Mouse (Mus musculus): Measurements from ENCODE around the gene Cldnd1.

Gene Cldnd1

GRCm38 (mm10) chr16:58727477-58728131 lies at the start of gene Cldnd1:
Gene Cldnd1 (plus strand): TSS chr16:58727910.
- peak; percentile 93 to 94 for DNase-seq (ENCODE audit: low spot score in 2 of 2)

- DNase-seq (ENCODE audit: low spot score in 2 of 2) = no peak
Measured at GRCm38 (mm10) chr16:58678660-58679059, 49.0 kb upstream of the Cldnd1 start.

DNA sequence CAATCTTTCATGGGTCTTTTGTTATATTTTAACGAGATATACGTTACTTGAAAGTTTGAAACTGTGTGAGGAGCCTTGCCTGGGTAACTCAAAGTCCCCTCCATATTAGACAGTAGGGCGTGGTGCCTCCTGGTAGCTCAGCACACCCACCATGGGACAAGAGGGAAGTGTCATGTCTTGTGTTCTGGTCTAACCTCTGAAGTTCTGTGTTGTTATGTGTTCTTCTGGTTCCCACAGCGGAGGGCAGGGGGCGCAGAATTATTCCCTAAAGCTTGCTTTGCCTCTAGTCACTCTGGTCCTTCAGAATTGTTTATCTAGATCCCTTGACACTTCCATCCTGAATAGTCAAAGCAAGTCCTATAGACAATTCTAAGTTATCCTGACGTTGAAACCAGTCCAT lies 45.7 kb upstream of the Cldnd1 start:
- DNase-seq (ENCODE audit: low spot score in 2 of 2) = no peak

GRCm38 (mm10) chr16:58682870-58683269 lies 44.8 kb upstream of the Cldnd1 start:
- no peak for DNase-seq (ENCODE audit: low spot score in 2 of 2)

DNA sequence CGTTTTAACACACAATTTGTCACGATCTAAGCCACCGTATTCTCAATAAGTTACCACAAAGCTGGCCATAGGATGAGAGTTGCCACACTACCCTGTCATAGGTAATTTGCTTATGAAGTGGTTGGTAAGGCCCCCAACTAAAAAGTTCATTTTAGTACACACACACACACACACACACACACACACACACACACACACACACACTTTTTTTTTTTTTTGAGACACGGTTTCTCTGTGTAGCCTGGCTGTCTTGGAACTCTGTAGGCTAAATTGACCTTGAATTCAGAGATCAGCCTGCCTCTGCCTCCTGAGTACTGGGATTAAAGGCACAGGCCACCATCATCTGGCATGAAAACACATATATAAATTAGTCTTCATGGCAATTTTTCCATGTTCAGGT lies 43.8 kb upstream of the Cldnd1 start:
- no peak for DNase-seq (ENCODE audit: low spot score in 2 of 2)

DNA sequence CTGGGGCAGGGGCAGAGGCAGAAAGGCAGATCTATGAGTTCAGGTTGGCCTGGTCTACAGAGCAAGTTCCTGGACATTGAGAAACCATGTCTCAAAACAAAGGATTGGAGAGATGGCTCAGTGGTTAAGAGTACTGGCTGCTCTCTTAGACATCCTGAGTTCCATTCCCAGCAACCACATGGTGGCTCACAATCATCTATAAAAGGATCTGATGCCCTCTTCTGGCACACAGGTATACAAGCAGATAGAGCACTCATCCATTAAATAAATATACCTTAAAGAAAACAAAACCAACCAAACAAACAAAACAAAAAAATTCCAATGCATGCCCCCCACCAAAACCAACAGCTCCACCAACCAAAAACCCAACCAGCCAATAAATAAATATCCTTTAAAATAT lies 43.2 kb upstream of the Cldnd1 start:
- DNase-seq (ENCODE audit: low spot score in 2 of 2) = no peak

DNA sequence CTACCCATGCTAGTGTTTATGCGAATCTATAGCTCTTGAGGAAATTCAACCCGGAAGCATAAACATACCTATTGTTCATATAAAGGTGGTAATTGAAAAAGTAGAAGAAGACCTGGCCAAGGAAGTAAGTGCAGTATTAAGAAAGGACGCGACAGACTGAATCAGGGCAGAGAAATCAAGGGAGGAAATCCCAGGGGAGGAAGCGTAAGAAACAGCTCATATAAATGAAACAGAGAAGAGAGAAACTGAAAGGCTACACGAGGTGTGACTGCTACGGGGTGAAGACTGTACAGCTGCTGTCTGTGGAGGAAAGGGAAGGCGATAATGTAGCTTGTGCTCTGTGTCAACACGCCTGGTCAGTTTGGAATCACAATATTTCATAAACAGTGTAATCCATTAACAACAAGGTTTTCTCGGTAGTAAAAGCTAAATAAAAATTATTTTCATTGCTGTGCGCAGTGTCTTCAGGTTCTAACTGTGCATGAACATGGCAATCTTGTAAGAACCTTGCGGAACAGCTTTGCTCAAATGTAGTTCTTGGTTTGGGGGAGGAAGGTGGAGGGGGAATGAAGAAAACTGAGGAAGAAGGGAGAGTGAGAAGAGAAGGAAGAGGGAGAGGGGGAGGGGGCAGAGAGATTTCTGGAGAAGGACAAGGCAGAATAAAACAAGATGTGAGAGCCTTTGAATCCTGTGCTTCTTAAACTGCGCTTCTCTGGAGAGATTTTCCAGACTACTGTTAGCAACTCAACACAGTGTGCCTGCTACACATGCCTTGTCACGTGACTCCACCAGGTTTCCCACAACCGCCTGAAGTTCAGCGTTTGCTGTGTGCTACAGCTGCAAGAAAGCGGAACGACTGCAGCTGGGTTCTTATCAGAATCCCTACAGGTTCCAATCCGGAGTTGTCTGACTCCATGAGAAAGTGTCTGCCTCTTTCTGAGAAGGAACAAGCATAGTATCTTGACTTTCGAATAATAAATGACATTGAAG lies 41.9 kb upstream of the Cldnd1 start:
- DNase-seq (ENCODE audit: low spot score in 2 of 2) = no peak

GRCm38 (mm10) chr16:58688534-58688933 lies 39.2 kb upstream of the Cldnd1 start:
- no peak for DNase-seq (ENCODE audit: low spot score in 2 of 2)

DNA sequence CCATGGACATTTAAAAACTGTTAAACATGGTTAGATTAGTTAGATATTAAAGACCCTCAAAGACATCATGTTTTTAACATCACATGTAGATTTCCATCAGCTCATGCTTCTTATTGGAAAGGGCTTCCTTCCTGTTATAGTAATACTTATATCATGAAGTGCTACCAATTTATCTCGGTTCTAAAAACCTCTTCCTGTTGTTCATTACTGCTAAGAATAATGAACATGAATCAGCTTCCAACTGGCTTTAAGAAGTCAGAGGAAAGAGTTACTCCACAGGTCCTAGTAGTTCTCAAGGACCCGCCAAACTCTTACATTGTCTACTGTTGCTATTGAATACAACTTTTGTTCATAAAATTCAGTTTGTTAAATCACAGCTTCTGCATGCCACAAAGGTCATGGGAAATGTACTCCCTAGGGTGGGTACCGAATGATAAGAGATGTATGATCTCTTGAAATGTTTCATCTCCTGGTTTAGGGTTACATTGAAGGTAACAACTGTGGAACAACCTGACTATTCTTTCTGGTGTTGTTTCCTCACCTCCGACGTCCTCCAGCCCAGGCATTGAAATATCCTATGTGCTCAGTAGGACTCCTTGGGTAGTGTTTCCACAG lies 38.0 kb upstream of the Cldnd1 start:
- no peak for DNase-seq (ENCODE audit: low spot score in 2 of 2)

DNA sequence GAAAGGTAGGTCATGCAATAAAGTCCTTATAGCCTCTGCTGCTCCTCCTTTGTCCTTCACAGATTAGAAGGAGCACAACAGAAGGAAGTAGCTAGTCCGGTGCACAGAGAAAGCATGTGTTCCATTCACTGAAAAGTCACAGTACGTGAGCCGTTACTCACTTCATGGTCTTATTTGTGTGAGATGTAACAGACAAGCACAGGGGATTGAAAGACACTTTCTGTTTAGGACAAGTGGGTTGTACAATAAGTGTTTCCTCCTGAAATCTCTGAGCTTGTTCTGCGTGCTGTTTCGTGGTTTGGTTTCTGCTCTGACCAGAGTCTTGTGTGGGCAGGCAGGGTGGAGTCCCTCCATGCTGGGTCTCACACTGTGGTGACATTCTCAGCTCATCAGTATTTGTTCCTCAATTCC lies 37.4 kb upstream of the Cldnd1 start:
- DNase-seq (ENCODE audit: low spot score in 2 of 2) = peak; percentile 35 to 41

DNA sequence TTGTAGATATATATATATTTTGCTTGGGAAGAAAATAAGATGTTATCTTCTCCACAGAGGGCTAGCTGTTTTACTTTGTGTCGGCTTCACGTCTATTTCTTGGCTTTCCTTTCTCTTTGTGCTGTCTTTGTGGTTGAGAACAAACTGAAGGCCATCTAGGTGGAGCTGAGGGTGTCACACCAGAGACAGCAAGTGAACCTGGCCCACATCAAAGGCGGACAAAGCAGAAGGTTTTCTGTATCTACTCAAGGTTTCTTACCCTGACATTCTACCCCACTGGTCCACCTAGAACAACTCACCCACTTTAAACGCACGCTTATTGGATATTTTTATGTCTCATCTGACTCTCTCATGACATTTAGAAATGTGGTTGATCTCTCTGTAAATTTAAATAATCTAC lies 33.6 kb upstream of the Cldnd1 start:
- DNase-seq (ENCODE audit: low spot score in 2 of 2) = peak; percentile 33 to 51

DNA sequence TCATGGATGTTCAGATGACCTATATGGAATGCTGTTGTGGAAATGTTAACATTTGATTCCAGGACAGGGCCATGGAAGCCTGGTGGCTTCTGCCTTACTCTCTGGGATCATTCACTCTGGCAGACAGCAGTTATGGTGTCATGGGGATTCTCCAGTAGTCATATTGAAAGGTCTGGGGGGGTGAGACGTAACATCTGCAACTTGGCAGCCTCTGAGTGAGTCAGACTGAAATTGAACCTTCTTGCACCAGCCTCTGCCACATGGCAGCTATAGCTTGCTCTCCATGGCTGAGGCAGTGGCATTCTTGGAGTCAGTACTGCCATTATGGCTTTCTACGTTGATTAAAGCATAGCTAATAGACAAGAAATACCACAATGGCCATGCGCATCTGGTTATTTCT lies 30.9 kb upstream of the Cldnd1 start:
- DNase-seq (ENCODE audit: low spot score in 2 of 2) = no peak

DNA sequence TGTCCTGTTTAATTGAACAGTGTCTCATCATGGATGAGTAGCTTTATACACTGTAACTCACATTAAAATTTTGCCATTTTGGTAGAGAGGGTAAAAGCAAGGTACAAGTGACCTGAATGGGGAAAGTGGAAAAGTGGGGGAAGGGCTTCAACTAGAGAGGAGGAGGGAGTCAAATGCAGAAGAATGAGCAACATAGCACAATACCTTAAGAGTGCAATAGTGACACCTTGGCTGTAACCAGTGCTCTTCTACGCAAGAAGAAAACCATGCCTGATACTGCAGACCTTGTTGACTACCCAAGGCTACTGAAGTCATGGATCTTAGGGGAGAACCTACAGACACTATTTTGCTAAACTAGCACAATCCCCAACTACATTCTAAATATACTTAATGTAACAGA lies 30.4 kb upstream of the Cldnd1 start:
- DNase-seq (ENCODE audit: low spot score in 2 of 2) = no peak

- no peak for DNase-seq (ENCODE audit: low spot score in 2 of 2)
Measured at GRCm38 (mm10) chr16:58700174-58700573, 27.5 kb upstream of the Cldnd1 start.

DNA sequence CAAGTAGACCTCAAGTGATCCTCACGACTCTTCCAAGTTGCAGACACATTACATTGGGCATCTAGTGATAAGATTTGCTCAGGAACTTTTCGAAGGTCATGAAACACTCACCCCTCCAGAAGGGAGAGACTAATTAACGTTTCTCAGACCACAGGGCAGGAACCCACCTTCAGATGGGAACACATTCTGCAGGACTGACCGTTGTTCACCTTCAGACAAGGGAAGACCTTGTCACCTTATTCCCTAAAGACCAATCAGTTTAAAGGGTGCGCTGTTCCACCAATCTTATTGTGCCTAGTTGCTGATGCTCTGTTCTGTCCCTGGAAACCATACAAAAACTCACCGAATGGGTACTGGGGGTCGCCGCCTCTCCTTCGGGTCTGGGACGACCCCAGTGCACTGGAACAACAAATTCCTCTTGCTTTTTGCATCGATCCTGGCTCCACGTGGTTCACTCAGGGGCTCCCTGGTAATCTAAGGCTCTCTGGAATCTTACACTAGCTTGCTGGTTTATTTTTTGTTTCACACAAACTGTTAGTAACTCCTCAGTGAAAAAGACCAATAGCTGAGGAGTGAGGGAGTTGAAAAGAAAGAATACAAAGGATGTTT lies 26.8 kb upstream of the Cldnd1 start:
- no peak for DNase-seq (ENCODE audit: low spot score in 2 of 2)

- DNase-seq (ENCODE audit: low spot score in 2 of 2) = peak in 1 of 2 experiments; percentile 14
Measured at GRCm38 (mm10) chr16:58701779-58702178, 25.9 kb upstream of the Cldnd1 start.

DNA sequence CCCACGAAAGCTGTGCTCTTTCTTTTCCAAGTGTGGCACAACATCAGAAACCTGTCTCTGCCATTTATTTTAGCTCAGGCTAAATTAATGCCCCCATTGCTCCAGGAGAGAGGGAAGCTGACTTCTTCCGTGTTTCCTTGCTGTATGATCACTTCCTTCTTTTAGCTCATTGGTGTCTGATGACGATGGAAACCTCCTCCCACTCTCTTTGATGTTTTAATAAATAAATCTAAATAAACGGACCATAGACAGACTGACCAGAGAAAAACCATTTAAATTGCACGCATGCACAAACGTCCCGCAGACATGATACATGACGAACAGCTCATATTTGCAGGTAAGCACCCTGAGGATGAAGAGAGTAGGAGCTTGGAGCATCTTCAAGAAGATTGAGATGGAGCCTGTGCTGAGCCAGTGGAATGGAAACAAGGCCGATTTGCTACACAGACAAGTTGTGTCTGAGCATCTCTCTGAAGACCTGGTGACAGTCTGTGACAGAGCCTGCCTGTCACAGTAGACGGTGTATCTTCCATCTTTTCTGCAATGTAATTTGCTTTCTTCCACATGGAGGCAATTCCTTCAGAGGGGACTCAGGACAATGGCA lies 25.3 kb upstream of the Cldnd1 start:
- DNase-seq (ENCODE audit: low spot score in 2 of 2) = no peak

DNA sequence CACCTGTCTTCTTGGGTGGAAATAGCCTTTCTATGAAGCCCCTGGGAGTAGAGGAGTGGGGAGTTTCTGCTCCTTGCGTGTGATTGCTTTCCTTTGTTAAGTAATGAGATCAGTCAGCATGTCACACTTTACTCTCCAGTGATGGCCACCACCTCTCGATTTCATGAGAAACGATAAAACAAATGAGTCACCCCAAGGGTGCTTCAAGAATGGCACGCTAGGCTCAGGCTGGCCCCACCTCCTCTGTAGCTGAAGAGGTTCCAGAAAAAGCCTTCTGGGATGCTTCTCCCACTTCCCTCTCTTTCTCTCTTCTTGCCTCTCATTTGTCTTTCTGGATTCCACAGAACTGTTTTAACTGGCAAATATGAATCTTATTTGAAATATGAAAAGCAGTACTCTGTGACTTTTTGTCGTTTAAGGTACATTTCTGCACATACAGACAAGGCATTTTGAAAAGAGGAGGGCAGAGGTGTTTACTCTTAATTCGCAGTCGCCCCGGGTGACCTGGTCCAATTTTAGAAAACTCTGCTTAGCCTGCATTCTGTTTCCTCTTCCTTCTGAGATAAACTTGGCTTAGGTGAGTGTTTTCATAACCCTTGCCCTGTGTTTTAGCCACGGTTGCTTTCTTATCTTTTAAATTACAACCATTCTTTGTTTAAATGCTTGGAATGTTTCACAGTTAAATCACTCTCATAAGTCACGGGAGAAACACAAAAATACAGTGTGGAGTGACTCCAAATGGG lies 24.2 kb upstream of the Cldnd1 start:
- no peak for DNase-seq (ENCODE audit: low spot score in 2 of 2)

DNA sequence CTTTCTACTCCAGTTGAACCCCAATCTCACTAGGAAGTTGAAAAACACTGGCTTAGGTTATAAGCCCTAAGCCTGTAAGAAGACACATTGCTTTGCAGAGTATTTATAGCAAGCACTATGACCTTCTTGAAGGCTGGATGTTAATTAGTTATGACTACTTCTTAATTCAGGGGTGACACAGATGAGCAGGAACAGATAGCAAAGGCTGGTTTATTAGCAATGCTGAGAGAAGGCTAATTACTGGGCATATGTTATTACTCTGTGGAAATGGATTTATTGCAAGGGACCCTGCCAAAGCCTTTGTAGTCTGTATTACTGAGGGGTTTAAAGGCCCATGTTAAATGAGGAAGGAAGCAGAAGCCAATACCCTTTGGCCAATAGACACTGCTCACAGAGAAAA lies 22.7 kb upstream of the Cldnd1 start:
- DNase-seq (ENCODE audit: low spot score in 2 of 2) = no peak

DNA sequence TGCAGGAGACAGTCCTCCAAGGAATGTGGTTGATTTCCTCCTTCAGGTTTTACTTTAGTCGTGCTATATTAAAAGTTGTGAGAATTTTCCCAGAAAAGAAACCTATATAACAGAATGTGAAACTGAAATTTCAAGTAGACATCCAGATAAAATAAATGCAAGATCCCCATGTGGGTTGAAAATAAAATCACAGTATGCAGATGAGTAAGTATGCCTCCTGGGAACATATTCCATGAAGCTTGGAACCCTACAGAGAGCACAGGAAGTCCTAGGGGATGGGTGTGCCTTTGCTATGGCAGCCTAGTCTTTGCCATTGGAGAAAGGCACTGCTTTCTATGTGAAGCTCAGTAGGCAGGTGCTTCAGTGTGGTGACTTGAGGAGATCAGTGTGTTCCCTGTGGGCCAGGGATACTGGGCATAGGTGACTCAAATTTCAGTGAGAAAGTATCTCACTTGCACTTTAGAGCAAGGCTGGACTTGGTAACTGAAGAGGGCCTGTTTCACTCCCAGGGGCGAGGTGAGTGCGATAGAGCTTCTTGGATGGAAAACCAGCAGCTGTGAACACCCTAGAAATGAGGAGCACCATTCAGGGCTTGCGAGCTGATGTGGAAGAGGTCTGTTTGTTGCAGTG lies 20.3 kb upstream of the Cldnd1 start:
- no peak for DNase-seq (ENCODE audit: low spot score in 2 of 2)
